Mouse (Mus musculus): ENCODE data around the gene Castor1. TPM values are rescaled to one million over a fixed set of nuclear protein-coding genes. Genes with fewer than 3 reads are reported as not detected.
"Not testable (repeated sequence)": the region's sequence is repeated elsewhere in the genome, so short reads cannot be mapped to it uniquely, and the experiment has no call there.

The Castor1 gene
- 1 to 10 TPM; 1.8 to 2.9 TPM for total RNA-seq (2021)
- long read RNA-seq, experiment 1, partial matches to known transcripts: 0 of 1 reads
- long read RNA-seq, experiment 1, other reads (novel, unspliced or antisense): 0 of 1 reads
- long read RNA-seq, experiment 2, partial matches to known transcripts: 1 of 2 reads
- long read RNA-seq, experiment 2, other reads (novel, unspliced or antisense): 0 of 2 reads

DNA sequence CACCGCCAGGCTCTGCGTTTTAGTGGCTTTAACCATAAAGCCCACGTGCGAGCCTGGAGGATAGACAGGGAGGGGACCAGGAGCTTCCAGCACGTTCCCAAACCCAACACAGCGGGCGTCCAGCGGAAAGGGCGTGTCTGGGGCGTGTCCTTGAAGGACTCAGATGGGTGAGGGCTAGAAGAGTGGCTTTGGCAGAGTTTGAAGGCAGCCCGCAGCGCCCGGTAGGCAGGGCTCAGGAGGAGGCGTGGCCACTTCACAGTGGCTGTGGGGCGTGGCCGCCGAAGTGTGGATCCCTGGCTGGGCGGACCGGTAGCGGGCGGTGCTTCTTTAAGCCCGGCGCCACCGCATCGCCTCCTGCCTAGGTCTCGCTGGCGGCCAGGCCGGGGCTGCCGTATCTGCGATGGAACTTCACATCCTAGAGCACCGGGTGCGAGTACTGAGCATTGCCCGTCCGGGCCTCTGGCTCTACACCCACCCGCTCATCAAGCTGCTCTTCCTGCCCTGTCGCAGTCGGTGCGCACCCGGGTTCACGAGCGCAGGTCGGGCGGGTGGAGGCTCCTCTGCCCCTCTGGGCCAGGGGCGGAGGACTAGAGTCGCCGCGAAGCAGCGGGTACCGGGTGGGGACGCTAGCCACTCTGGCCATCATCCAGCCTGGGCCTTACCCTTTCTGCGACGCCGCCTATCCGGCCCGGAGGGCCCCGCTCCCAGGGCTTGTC is at the start of gene Castor1:
Castor1 (plus strand) TSS at position 312 of the 716 bp plus-strand sequence.
- peak; percentile 90 for DNase-seq (ENCODE audit: low spot score)

DNA sequence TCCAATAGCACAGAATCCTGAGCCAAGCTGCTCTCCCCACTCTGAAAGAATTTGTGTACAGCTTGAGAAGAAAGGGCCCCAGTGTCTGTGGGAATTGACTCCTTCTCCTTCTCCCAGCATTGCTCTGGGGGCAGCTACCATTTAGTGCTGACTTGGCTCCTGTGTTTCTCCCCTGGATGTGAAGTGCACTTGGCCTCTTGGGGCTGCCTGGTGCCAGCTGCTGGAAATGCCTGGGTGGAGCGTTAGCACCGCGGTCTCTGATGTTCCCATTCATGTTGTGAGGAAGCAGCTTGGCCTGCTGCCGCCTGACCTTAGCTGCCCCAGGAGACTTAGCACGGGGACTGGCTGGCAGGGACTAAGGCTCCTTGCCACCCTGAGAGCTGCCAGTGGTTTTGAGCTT is 43.4 kb upstream of the Castor1 start:
- DNase-seq (ENCODE audit: low spot score): peak; percentile 88

DNA sequence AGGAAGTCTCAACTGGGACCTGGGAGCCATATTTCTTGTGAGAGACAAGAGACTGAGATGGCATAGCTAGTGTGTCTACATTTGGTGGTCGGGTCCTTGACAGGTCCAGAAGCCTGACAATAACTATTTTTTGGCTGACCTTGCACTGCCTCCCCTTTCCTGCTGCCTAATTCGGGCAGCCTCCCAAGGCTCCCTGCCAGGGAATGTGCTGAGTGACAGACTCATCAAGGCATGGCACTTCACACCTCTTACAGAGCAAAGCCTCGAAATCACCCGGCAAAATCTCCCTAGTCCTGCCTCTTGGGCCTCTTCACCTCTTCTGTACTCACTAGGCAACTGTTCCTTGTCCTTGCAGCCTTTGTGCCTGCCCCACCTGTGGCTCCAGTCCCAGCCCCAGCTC is 40.3 kb upstream of the Castor1 start:
- no peak for DNase-seq (ENCODE audit: low spot score)

DNA sequence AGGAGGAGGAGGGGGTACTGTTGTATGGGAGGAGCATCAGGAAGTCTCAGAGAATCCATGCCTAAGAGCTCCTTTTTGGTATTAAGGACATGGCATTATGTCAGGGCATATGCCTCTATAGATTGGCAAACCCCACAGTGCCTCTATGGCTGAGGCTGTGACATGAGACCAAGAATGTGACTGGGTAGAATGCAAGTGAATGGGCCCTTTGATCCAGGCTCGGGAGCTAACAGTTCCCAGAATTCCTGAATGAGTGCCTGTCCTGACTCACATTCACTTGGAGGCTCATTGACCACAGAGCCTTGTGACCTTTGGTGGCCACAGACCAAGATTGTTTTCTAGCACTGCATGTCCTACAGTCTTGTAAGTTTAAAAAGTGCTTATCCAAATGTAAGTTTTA is 36.0 kb upstream of the Castor1 start:
- DNase-seq (ENCODE audit: low spot score): no peak

DNA sequence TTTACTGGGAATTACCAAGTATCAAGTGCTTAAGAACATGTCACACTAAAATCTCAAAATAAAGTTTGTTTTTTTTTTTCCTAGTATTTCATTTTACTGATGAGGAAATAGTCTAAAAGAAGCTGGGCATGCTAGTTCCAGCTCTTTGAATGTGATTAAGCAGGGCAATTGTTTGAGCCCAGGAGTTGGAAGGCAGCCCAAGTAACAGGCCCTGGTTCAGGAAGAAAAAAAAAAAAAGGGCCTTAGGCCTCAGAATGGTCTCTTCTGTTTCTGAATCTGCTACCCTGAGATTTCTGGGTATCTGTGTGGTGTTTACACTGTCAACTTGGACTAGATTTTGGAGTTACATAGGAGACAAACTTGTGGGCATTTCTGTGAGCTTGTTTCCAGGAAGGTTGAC is 34.5 kb upstream of the Castor1 start:
- no peak for DNase-seq (ENCODE audit: low spot score)

DNA sequence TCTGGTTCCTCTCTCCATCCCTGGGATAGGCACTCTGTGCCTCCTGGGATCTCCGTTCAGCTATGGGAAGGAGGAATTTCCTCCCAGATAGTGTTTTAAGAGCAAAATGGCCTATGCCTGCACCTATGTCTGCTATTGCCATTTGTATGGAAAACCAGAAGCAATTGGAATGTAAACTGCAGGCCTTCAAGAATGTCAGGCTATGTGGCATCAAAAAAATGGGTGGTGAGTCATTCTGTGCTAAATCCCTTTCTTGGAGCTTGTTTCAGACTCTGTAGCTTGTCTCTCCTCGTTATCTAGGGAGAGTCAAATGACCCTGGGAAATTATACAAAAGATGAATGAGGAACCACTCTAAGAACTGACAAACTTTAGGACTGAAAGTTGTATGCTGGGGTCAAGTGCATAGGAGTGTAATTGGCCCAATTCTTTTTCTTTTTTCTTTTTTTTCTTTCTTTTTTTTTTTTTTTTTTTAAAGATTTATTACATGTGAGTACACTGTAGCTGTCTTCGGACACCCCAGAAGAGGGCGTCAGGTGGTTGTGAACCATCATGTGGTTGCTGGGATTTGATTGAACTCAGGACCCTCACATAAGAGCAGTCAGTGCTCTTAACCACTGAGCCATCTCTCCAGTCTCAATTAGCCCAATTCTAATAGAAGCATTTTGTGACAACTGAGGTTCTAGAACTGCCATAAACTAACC is 33.6 kb upstream of the Castor1 start:
- no peak for DNase-seq (ENCODE audit: low spot score)

DNA sequence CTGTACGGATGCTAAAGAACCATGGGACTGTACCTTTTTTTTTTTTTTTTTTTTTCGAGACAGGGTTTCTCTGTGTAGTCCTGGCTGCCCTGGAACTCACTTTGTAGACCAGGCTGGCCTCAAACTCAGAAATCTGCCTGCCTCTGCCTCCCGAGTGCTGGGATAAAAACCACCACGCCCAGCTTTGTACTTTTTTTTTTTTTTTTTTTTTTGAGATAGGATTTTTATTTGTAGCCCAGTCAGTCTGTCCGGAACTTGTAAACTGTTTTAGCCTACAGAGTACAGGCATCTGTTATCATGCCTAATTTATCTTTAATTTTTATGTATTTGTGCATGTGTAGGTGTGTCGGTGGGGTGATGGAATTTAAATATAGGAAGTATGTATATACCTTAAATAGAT is 32.5 kb upstream of the Castor1 start:
- DNase-seq (ENCODE audit: low spot score): not testable (repeated sequence)

DNA sequence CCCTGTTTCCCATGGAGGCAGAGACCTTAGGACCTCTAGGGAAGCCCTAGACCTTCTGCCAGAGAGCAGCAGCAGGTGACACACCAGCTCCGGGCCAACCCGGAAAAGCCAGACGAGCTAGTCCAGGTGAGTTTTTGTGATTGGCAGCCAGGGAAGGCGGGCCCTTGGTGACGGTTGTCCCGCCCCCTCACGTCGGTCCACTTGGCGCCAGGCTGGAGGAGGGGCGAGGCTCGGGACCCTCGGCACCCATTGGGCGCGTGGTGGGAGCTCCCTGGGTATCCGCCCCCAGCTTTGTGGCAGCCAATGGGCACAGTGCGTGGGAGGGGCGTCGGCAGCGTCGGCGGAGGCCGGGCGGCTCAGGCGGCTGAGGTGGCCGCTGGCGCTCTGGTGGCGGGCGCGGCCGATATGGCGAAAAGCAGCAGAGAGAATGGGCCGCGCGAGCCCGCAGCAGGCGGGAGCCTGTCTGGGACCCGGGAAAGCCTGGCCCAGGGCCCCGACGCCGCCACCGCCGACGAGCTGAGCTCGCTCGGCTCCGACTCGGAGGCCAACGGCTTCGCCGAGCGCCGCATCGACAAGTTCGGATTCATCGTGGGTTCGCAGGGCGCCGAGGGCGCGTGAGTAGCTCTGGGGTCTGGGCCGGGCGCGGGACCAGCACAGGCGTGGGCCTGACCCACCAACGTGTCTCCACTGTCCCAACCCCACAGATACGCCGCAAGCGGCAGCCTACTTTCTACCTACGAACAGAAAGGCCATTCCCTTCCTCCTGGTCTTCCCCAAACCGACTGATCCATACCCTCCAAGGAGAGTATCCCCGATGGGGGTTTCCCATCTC is 31.3 kb upstream of the Castor1 start, which contains the start of gene Tbc1d10a:
Tbc1d10a (plus strand) TSS at position 304 of the 832 bp plus-strand sequence.
- DNase-seq (ENCODE audit: low spot score): peak; percentile 98

DNA sequence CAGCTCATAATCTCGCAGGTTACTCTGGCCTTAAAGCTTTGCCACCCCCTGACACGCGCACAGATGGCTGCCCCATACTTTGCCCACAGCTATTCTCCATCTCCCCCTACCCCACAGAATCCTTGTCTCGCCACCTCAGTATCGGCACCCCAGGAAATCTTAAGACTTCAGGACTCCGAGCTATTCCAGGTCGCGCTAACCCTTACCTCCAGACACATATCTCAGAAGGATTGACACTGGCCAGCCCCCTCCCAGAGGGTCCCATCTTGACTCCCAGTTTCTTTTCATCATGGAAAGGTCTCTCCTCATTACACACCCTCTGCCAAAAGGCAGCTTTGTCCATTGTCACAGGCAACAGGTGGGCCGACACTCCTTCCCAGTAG is 30.7 kb upstream of the Castor1 start:
- DNase-seq (ENCODE audit: low spot score): no peak

DNA sequence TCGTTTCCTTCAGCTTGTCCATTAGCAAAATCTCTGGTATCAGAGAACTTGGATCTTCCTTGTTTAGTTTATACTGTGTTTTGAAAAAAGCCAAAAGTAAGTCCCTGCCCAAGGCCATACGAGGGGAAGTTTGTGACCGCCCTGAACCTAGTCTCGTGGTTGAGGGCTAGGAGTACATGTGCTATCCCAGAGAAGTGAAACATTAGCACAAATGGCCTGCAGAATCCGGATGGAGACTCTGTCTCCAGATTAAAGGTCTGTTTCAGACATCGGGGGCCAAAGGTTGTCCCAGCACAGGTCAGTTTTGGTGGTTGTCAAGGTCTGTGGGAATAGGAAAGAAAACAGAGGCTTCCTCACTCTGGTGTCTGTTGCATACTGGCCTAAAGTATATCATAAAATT is 28.8 kb upstream of the Castor1 start:
- DNase-seq (ENCODE audit: low spot score): no peak

DNA sequence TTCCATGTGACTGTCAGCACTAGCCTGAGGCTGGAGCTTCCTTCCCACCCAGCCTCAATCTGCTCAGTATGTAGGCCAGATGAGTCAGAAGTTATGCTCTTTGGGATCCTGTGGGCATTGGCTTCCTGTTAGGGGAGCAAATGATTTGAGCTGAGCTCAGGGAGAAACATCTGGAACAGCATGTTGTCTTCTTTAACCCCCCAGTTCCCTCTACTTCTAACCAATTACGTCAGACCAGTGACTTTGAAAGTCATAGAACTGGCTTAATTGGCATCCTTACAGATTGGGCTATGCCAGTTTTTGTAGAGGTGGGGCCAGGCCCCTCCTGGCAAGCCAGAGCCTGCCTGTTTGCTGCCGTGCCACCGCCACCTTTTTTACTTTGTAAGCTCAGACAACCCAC is 27.3 kb upstream of the Castor1 start:
- DNase-seq (ENCODE audit: low spot score): peak; percentile 43

DNA sequence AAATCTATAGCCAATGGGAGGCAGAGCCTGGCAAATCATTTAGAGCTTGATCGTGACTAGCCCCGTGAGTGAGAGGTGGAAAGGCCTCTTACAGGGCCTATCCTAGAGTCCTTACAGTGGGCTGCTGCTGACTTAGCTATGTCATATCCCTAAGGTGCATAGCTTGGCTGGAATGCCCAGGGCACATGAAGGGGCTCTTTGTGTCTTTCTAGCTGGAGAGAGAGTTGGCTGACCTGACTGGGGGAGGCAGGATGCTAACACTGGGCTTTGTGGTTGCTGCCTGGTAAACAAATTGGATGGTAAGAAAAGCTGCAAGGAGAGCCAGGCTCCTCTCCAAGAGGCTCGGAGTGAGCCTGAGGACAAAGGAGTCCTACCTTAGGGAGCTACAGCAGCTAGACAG is 25.3 kb upstream of the Castor1 start:
- no peak for DNase-seq (ENCODE audit: low spot score)

DNA sequence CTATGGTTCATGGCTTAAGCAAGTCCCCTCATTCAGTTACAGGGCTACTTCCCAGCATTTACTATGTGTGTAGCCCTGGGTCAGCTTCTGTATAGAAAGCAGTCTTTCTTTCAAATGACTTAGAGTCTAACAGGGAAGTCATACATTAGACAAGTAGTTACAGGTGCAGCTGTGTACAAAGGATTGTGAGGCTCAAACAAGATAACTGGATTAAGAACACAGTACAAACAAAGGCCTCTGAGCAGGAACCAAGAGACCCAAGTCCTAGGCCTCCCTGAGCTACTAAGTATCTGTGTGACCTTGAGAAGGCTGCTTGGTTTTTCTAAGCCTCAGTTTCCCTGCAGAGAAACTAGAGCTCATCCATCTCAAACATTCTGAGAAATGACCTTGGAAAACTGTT is 24.6 kb upstream of the Castor1 start:
- DNase-seq (ENCODE audit: low spot score): no peak

DNA sequence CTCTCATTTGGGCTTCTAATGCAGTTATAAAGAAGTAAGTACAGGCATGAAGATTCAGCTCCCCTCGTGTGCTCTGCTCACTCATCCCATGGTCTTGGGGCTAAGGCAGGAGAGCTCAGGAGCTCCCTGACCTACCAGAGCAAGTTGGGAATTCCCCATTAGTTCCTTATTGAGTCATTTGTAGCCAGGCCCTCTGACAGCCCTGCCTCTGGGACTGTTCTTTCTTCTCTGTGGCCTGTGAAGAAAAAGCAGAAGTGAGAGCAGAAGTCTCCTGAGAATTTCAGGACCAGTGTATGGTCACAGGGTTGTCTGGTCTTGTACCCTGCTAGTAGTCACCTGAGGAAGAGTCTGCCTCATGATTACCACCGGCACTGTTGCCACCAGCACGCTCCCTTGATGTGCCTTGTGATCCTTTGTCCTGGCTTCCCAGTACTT is 22.4 kb upstream of the Castor1 start:
- DNase-seq (ENCODE audit: low spot score): no peak

DNA sequence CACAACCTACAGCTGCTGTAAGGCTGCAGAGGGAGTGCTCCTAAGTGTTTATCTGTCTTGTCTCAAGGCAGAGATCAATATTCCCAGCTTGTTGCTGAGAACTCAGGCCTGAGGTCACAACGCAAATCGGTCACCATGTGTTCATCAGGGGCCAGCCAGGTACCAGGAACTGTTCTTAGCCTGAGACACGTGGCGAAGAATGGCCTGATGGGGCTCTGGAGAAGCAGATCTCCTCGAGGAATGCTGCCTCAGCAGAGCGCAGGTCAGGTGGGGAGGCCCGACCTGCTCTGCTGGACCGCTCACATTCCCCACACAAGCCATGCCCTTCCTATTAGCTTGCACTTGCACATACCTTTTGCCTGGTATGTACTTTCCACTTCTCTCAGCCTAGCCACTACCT is 21.4 kb upstream of the Castor1 start:
- no peak for DNase-seq (ENCODE audit: low spot score)

DNA sequence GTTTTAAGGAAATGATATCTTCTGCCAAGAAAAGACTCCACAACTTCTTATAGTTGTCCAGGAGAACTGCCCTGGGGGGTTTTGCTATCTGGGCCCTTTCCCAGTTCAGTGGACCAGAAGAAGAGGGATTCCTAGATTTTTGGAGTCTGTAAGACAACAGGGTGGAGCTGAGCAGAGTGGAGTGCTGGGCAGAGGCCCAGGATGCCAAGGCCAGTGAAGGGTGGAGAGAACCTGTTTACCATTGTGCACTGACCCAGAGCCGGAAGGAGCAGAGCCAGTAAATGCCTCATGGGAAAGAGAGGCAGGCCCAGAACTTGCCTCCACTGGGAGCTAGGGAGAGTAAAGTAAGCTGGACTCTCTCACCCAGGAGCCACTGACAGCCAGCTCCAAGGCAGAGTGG is 20.3 kb upstream of the Castor1 start:
- DNase-seq (ENCODE audit: low spot score): no peak

DNA sequence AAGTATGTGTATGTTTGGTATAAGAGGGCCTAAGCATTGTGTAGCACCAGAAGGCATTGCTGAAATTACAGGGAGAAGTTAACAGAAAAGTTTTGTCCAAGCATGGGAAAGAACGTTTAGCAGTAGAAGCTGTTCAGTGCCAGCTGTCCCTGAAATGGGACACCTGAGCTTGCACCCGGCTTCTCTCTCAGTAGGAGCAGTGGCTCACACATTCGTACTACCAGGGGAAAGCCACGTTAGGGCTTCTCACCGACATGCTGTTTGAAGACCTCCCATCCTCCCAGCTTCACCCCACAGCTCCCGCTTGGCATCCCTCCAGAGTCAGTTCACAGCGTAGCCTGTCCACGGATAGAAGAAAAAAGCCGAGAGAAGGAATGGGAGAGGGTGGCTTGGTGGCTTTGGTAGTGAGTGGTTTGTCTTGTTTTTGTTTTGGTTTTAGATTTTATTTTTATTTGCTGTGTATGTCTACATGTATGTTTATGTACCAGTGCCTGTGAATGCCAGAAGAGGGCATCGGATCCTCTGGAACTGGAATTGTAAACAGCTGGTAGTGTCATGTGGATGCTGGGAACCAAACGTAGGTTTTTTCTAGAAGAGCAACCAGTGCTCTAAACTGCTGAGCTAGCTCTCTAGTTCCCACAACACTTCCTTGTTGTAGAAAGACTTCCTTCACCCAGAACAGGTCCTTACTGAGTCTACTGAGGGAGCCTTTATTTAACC is 15.9 kb upstream of the Castor1 start:
- no peak for DNase-seq (ENCODE audit: low spot score)

DNA sequence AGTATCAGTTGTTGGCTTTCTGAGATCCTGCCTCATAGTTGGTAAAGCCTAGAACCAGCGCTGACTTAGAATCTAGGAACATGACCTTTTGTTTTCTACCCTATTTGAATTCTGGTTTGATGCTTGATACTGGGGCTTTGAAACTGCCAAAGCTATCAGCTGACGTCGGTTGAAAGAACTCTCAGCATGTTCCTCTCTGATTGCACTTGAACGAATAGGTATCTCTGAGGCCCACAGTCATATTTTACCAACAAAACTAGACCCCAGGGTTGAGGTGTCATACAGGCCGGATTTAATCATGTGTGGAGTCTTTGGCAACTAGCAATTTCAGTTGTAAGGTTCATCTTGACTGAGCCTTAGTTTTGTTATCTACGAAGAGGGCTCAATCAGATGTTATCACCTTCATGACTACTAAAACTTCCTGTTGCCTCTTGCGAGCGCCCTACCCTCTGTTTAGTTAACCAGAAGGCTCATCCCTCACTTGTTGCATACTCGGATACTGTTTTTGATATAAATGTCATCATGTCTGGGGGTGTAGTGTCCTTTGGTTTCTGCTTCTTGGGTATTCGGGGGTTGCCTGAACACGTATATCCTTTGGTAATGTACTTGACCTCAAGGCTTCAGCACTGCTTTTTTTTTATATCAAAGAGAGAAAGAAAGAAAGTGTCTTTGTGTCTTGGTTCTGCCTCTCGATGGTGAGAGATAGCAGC is 14.9 kb upstream of the Castor1 start:
- DNase-seq (ENCODE audit: low spot score): no peak

DNA sequence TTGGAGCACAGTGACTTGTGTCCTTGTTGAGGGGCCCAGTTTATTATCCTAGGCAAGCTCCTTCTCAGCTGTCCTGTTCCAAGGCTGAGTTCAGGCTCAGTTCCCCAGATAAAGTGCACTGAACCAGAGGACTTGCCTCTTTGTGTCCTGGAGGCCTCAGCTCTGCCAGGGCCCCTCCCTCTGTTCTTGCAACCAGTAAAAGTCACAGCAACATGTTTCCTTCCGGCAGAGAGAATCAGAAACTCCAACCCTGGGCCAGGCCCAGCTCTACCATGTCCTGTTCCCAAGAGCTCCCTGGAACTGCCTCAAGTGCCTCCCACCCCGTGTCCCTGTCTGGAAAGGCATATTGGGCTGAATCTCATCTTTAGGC is 14.3 kb upstream of the Castor1 start:
- DNase-seq (ENCODE audit: low spot score): peak; percentile 68

DNA sequence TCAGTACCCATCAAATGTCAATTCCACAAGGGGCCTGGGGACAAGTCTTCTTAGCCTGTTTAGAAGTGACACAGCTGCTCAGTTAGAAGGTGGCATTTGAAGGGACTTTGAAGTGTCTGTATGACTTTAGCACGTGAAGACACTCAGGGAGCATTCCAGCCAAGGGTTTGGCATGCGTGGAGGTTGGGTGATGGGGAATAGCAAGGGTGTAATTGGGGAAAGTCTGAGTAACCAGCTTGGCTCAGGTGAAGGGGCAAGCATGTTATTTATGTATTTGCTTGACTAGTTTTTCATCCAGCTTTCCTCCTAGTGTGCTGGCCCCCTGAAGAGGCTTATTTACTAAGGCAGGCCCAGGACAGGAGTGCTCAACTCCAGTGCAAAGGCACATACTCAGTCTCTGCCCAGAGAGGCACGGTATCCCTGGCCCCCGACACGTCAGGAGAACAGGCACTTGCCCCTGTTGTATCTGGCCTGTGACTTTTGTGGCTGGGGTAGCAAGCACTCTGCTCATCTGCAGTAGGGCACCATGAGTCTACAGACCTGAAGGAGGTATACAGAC is 12.8 kb upstream of the Castor1 start:
- no peak for DNase-seq (ENCODE audit: low spot score)

Measured in gastrocnemius, adult 18-20 months (tissue).